Mouse (Mus musculus) thymus, adult 2 months (tissue): ENCODE measurements around the gene Ch25h.

ENCODE experiments used
- CTCF ChIP-seq: fragments of 200-500 bp; IDR thresholded peaks from 2 replicates; pipeline ENCODE4 v1.5.1; 2012; ENCODE audit warnings: mild to moderate bottlenecking, control low read depth, low read length, moderate library complexity, borderline replicate concordance; ENCODE audit not compliant: control insufficient read depth, poor library complexity, insufficient read depth; ENCODE audit errors: extremely low read depth
- POLR2A ChIP-seq: fragments of 200-500 bp; IDR thresholded peaks from 2 replicates; pipeline ENCODE4 v1.6.1; 2012; ENCODE audit warnings: mild to moderate bottlenecking, low read length, control low read depth, moderate library complexity; ENCODE audit not compliant: control insufficient read depth, poor library complexity, insufficient read depth; ENCODE audit errors: extremely low read depth

DNA sequence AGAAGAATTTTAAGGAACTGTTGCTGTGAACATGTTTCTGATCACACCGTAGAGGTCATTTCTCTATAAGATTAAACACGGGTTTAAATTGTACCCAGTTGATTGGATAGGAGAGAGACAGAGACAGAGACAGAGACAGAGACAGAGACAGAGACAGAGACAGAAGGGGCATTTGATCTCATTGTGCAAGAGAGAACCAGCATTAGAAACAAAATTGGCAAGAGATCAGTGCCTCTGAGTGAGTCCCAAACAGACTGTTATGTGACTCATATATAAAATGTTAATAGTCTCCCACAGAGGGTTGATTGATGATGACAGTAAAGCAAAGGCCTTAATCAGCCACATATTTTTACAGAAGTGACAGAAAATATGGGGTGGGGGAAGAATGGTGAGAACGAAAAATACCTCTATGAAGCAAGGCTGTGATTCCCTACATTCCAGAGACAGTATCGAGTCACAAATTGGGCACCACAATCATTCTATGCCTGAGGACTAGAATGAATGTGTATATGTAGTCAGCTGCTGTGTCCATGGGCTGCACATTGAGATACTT, 51.1 kb downstream of the Ch25h start:
- TF ChIP-seq POLR2A = no peak
- no peak for TF ChIP-seq CTCF
